Mouse (Mus musculus) stomach, postnatal 0 days (tissue): ENCODE results near the gene Odf2.

Experiments
- CTCF ChIP-seq: IDR thresholded peaks from 2 replicates; pipeline ENCODE4 v1.5.1; 2016; ENCODE audit warnings: antibody characterized with exemption, low read depth, mild to moderate bottlenecking, moderate library complexity
- EP300 ChIP-seq: optimal IDR thresholded peaks from 2 replicates; pipeline ENCODE3; 2016; ENCODE audit warnings: antibody characterized with exemption

DNA sequence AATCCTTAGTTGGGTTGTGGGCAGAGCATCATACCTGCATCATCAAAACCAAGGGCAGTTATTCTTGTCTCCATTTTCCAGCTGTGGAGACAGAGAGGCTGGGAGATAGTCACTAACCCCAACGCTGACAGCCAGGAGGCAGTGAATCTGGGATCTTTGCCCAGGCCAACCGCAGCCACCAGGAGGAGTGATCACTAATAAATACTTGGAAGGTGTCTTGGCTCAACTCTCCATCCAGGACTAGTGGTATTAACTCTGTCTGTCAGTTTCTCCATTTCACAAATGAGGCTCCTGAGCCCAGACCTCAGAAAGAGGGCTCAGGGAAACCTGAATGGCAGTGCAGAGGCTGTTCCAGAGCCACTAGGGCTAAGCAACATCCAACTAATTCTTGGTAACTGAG, 31.7 kb upstream of the Odf2 start:
- TF ChIP-seq CTCF, result peak; percentile 27; the same call in 1 of the 2 replicates
- TF ChIP-seq EP300, result no peak
